Mouse (Mus musculus) midbrain, embryonic 14.5 days (tissue): ENCODE measurements at regions not wholly inside any gene's neighbourhood (a gene's known extent, or its start where the extent isn't known, plus 50 kb on each side); places are given as distances from the start of the nearest gene placed in this dataset.

Experiments used
- ATAC-seq: fragments of 200-750 bp; cut with Nextera tagmentation; 2 replicates; pipeline ENCODE4 v1.8.0; 2017; ENCODE audit warnings: moderate number of reproducible peaks, moderate library complexity; ENCODE audit not compliant: low FRiP score, low TSS enrichment
- DNase-seq: peaks from one replicate; pipeline ENCODE4 v3.0.0-alpha.2; 2015
- H3K27ac ChIP-seq: fragments of 300-500 bp; sonication (generic); replicated peaks from 2 replicates; pipeline ENCODE4 v1.5.1; 2014; ENCODE audit warnings: mild to moderate bottlenecking, low read depth, low read length, moderate library complexity
- H3K27me3 ChIP-seq: fragments of 300-500 bp; sonication (generic); 2 replicates; pipeline ENCODE4 v1.6.1; 2014; ENCODE audit warnings: low read length, control low read depth, mixed read lengths; ENCODE audit not compliant: control insufficient read depth, insufficient read depth
- H3K36me3 ChIP-seq: fragments of 300-500 bp; sonication (generic); 2 replicates; pipeline ENCODE4 v1.6.1; 2014; ENCODE audit warnings: low read length, control low read depth; ENCODE audit not compliant: control insufficient read depth, insufficient read depth
- H3K4me1 ChIP-seq: fragments of 300-500 bp; sonication (generic); 2 replicates; pipeline ENCODE4 v1.6.1; 2014; ENCODE audit warnings: mild to moderate bottlenecking, antibody characterized with exemption, low read length, control low read depth; ENCODE audit not compliant: control insufficient read depth, insufficient read depth
- H3K4me2 ChIP-seq: fragments of 300-500 bp; sonication (generic); 2 replicates; pipeline ENCODE4 v1.6.1; 2014; ENCODE audit warnings: mild to moderate bottlenecking, low read length, moderate library complexity
- H3K4me3 ChIP-seq: fragments of 300-500 bp; sonication (generic); replicated peaks from 2 replicates; pipeline ENCODE4 v1.5.1; 2014; ENCODE audit warnings: low read depth, low read length
- H3K9ac ChIP-seq: fragments of 300-500 bp; sonication (generic); replicated peaks from 2 replicates; pipeline ENCODE4 v1.6.1; 2014; ENCODE audit warnings: mild to moderate bottlenecking, low read length, moderate library complexity
- H3K9me3 ChIP-seq: fragments of 300-500 bp; sonication (generic); 2 replicates; pipeline ENCODE4 v1.6.1; 2016; ENCODE audit warnings: low read length, control low read depth, mixed read lengths; ENCODE audit not compliant: control insufficient read depth
- WGBS: fragments of 180-500 bp; shearing (Covaris S2); extraction: QIAGEN DNeasy Blood & Tissue Kit; methylation state at CpG from one replicate; pipeline ENCODE4 v1.1.7; 2014; 5-methylcytosine and 5-hydroxymethylcytosine counted together

DNA sequence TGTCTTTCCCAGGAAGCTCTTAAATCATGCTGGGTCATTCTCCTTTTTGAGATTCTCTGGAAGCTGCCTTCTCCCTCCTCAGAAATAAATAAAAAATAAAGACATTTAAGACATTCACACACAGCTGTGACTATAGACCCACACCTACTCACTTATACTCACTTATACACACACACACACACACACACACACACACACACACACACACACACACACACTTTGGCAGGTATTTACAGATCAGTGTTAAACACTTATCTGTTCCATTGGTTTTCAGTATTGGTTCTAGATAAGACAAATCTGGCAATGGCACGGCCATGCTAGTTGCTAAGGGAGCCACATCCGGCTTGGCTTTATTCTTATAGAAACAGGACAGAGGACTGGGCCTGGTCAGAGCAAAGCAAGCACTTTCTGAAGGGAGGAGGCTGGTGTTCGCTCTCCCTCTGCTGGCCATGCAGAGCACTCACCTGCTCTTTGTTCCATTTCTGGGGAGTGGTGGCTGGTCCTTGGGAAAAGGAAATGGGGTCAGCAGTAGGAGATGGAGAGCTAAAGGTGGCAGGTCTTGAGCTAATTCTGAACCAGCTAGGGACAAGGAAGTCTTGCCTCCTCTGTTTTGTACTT is 123.8 kb upstream of the C1qtnf7 start:
- Histone ChIP-seq H3K4me3 (no peak overlapping the region), H3K9ac (no peak overlapping the region), H3K4me2 (no peak overlapping the region), H3K36me3 (no peaks in the 10 kb centered on the region), H3K27ac (no peak overlapping the region), H3K27me3 (no peaks in the 10 kb centered on the region), H3K4me1 (no peaks in the 10 kb centered on the region), H3K9me3 (no peaks in the 10 kb centered on the region)
- whole genome bisulfite sequencing = 16% methylated on average over 3 of the region's 3 CpGs
- ATAC-seq (peak; percentile 85), DNase-seq (peak; percentile 74)

DNA sequence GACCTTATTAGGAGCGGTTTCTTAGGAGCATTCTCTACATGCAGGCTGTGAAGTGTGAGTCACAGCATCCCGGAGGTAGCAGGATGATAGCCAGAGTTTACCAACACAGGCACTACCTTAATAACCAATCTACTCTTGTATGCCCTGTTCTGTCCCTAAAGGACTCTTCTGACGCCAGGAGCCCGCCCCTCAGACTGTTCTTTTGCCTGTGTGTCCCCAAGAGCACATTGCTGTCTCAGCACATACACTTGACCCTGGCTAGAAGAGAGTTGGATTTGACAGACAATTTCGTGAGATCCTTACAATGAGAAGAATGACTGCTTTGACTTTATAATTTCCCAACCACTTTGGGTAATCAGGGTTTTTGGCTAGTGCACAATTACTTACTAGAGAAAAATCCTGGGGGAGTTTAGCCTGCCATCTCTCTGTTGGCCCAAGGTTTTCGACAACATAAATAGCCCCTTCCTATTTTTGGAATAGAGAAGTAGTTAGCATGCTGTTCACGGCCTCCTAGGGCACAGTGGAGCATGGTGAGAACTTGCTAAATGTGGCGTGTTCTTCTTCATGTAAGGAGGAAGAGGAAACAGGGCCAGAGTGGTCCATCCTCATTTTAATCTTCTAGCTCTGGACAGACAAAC is 122.3 kb upstream of the C1qtnf7 start:
- Histone ChIP-seq H3K4me2 (no peak overlapping the region), H3K9me3 (no peaks in the 10 kb centered on the region), H3K27me3 (no peaks in the 10 kb centered on the region), H3K4me1 (no peaks in the 10 kb centered on the region), H3K4me3 (no peak overlapping the region), H3K9ac (no peak overlapping the region), H3K27ac (no peak overlapping the region), H3K36me3 (no peaks in the 10 kb centered on the region)
- DNase-seq = peak; percentile 38
- 72% methylated on average over 8 of the region's 8 CpGs for WGBS
- peak; percentile 34; the same call in 1 of the 2 replicates for ATAC-seq

DNA sequence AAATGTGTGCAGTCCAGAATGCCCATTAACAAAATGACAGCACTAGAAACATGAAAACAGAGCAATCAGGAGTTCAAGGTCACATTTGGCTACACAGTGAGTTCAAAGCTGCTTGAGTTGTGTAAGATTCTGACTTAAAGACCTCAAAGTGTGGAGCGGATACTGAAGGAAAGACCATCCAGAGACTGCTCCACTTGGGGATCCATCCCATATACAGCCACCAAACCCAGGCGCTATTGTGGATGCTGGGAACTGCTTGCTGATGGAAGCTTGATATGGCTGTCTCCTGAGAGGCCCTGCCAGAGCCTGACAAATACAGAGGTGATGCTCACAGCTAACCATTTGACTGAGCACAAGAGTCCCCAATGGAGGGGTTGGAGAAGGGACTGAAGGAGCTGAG is 98.1 kb upstream of the C1qtnf7 start:
- 94% methylated on average over 2 of the region's 2 CpGs for WGBS
- Histone ChIP-seq H3K9ac (no peak overlapping the region), H3K27me3 (no peaks in the 10 kb centered on the region), H3K27ac (no peak overlapping the region), H3K36me3 (no peaks in the 10 kb centered on the region), H3K9me3 (no peaks in the 10 kb centered on the region), H3K4me1 (no peaks in the 10 kb centered on the region), H3K4me3 (no peak overlapping the region), H3K4me2 (no peak overlapping the region)
- ATAC-seq (no peak), DNase-seq (no peak)

DNA sequence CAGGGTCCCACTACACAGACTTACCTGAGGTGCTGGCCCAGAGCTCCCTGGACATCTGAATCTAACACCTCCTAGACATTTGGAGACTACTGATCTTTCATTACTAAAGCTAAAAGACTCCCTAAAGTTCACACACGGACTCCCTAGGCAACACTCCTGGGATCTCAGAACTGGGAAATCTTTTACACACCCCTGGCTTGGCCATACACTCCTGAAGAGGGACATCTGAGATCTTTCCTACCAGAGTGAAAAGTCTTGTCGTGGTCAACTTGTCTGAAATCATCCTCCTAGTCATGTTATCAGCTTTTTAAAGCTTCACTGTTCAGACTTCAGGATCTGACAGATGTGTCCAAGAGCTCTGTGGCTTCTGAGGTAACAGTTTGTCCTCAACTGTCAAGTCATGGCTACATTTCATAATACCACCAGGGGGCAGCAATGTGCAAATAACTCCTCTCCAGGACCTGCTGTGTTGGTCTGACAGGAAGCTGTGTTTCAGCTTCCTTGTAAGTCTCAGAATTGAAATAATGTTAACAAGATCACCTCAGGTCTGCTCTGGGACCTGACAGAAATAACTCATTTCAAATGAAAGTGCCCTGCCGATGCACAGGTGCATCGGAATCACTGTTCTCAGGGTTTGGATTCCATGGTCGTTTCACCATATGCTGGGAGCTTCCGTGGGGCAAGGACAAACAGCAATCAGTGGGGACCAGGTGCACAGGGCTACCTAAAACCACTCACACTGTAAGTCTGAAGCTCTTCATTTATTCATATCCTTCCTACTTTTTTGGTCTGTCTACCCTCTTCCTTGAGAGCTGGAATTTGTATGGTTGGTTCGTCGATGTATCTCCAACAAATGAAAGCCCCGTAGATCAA is 92.3 kb upstream of the C1qtnf7 start:
- Histone ChIP-seq H3K9ac (no peak overlapping the region), H3K27ac (no peak overlapping the region), H3K9me3 (no peaks in the 10 kb centered on the region), H3K36me3 (no peaks in the 10 kb centered on the region), H3K4me1 (no peaks in the 10 kb centered on the region), H3K4me2 (no peak overlapping the region), H3K27me3 (no peaks in the 10 kb centered on the region), H3K4me3 (no peak overlapping the region)
- DNase-seq (peak; percentile 92), ATAC-seq (peak; percentile 60; the same call in 1 of the 2 replicates)
- 78% methylated on average over 9 of the region's 9 CpGs for WGBS

GRCm38 (mm10) chr5:43424551-43425257 is 90.6 kb upstream of the C1qtnf7 start:
- 86% methylated on average over 9 of the region's 9 CpGs for WGBS
- ATAC-seq (no peak), DNase-seq (no peak)
- H3K27me3 ChIP-seq = no peaks in the 10 kb centered on the region
- no peaks in the 10 kb centered on the region for H3K9me3 ChIP-seq
- no peaks in the 10 kb centered on the region for H3K4me1 ChIP-seq
- no peak overlapping the region for H3K27ac ChIP-seq
- H3K9ac ChIP-seq = no peak overlapping the region
- H3K36me3 ChIP-seq = no peaks in the 10 kb centered on the region
- H3K4me2 ChIP-seq = no peak overlapping the region
- H3K4me3 ChIP-seq = no peak overlapping the region

DNA sequence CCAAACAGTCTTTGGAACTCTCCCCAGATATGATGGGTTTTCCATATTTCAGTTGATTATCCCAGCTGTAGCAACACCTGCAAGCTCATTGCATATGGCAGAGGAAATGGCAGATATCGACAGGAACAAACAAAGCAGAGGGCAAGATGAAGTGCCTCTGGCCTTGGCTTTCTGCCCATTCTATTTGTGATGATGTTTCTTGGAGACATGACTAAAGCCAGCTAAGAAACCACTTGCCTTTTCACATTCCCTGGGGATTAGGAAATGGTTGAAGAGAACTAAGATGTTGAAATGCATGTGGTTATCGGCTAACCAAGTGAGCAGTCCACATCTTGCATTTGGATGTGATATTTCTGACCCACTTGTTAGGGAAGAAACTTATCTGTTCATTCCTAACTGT is 82.0 kb upstream of the C1qtnf7 start:
- ATAC-seq (no peak), DNase-seq (no peak)
- no peak overlapping the region for H3K9ac ChIP-seq
- H3K27me3 ChIP-seq = no peaks in the 10 kb centered on the region
- H3K27ac ChIP-seq = no peak overlapping the region
- no peak overlapping the region for H3K4me3 ChIP-seq
- H3K4me2 ChIP-seq = no peak overlapping the region
- WGBS = 86% methylated on average over 2 of the region's 2 CpGs
- H3K36me3 ChIP-seq = no peaks in the 10 kb centered on the region
- no peaks in the 10 kb centered on the region for H3K9me3 ChIP-seq
- H3K4me1 ChIP-seq = no peaks in the 10 kb centered on the region

DNA sequence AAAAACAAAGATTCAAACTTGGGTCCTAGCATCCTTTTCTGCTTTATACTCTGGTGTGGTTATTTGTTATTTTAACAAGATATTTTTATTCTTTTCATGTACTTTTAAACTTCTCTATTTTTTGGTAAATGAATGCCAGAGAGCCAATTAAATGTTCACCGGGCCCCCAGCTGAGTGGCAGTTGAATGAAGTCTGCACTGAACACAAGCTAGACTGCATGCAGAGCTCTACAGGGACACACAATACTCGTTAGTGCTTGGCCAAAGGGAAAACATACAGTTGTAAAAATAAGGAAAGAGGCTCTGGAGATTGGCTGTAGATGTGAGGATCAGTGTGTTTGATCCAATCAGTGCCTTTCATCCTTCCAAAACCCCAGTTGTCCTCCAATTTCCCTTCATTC is 76.1 kb upstream of the C1qtnf7 start:
- no peaks in the 10 kb centered on the region for H3K27me3 ChIP-seq
- H3K4me3 ChIP-seq = no peak overlapping the region
- no peak for DNase-seq
- no peaks in the 10 kb centered on the region for H3K36me3 ChIP-seq
- no peaks in the 10 kb centered on the region for H3K4me1 ChIP-seq
- no peaks in the 10 kb centered on the region for H3K9me3 ChIP-seq
- no peak overlapping the region for H3K9ac ChIP-seq
- H3K4me2 ChIP-seq = no peak overlapping the region
- WGBS = 48% methylated on average over 2 of the region's 2 CpGs
- H3K27ac ChIP-seq = no peak overlapping the region
- no peak for ATAC-seq

- H3K9ac ChIP-seq = no peak overlapping the region
- WGBS = 81% methylated on average over 3 of the region's 3 CpGs
Observed at GRCm38 (mm10) chr5:43441306-43441705, 74.0 kb upstream of the C1qtnf7 start.

More at GRCm38 (mm10) chr5:43441306-43441705, 74.0 kb upstream of the C1qtnf7 start:
- Histone ChIP-seq H3K9me3 (no peaks in the 10 kb centered on the region), H3K27me3 (no peaks in the 10 kb centered on the region), H3K4me1 (no peaks in the 10 kb centered on the region), H3K36me3 (no peaks in the 10 kb centered on the region), H3K27ac (no peak overlapping the region), H3K4me3 (no peak overlapping the region), H3K4me2 (no peak overlapping the region)
- no peak for DNase-seq
- ATAC-seq = no peak
